Mouse (Mus musculus) lung, adult 2 months (tissue): ENCODE results near the gene Nln. TPM values are rescaled to one million over a fixed set of nuclear protein-coding genes. Genes with fewer than 3 reads are reported as not detected.

Experiments
- DNase-seq: peaks from one replicate; pipeline ENCODE4 v3.0.0; 2022
- H3K4me1 ChIP-seq: fragments of 200-500 bp; 2 replicates; pipeline ENCODE4 v1.6.1; 2011; ENCODE audit warnings: low read length; ENCODE audit not compliant: control insufficient read depth, insufficient read depth
- H3K4me3 ChIP-seq: fragments of 200-500 bp; replicated peaks from 2 replicates; pipeline ENCODE3; 2011; ENCODE audit warnings: low read depth, mild to moderate bottlenecking, control low read depth, low read length; ENCODE audit errors: extremely low read depth
- CTCF ChIP-seq: fragments of 200-500 bp; IDR thresholded peaks from 2 replicates; pipeline ENCODE4 v1.5.1; 2011; ENCODE audit warnings: mild to moderate bottlenecking, low read length, control low read depth; ENCODE audit not compliant: insufficient read depth
- POLR2A ChIP-seq: fragments of 200-500 bp; IDR thresholded peaks from 2 replicates; pipeline ENCODE4 v1.6.1; 2011; ENCODE audit warnings: low read depth, mild to moderate bottlenecking, control low read depth, low read length, borderline replicate concordance; ENCODE audit errors: extremely low read depth
- WGBS: fragments of 180-500 bp; shearing (Covaris S2); methylation state at CpG from one replicate; pipeline ENCODE4 v1.1.7; 2018; 5-methylcytosine and 5-hydroxymethylcytosine counted together
- polyA plus RNA-seq: library from polyadenylated mRNA; depleted of rRNA; stranded (reverse); fragments of >200 nt; gene quantifications from 2 replicates; pipeline ENCODE4 v1.2.3, GENCODE M21; 2012; rRNA removed

Nln gene
- polyA plus RNA-seq, 1 experiment: 12.4 TPM

- no peak for TF ChIP-seq CTCF
- no peak for TF ChIP-seq POLR2A
- Histone ChIP-seq H3K4me3 (no peak overlapping the region), H3K4me1 (peaks cover 22% of the 10 kb centered on the region)
- DNase-seq: no peak
- 72% methylated on average over 4 of the region's 4 CpGs for WGBS
Observed at GRCm38 (mm10) chr13:103976181-103976724, 133.2 kb downstream of the Nln start.

- WGBS: 79% methylated on average over 10 of the region's 10 CpGs
- H3K4me3 ChIP-seq: no peak overlapping the region
- no peak for DNase-seq
- TF ChIP-seq CTCF: no peak
- TF ChIP-seq POLR2A: no peak
- peaks cover 19% of the 10 kb centered on the region for H3K4me1 ChIP-seq
Observed at GRCm38 (mm10) chr13:103975101-103975500, 134.3 kb downstream of the Nln start.

GRCm38 (mm10) chr13:103973977-103974376 is 135.4 kb downstream of the Nln start:
- DNase-seq: no peak
- 28% methylated on average over 5 of the region's 5 CpGs for WGBS

More at GRCm38 (mm10) chr13:103973977-103974376, 135.4 kb downstream of the Nln start:
- TF ChIP-seq POLR2A (no peak), CTCF (no peak)
- peaks cover 19% of the 10 kb centered on the region for H3K4me1 ChIP-seq
- no peak overlapping the region for H3K4me3 ChIP-seq

Other genes with a start within 250 kb of the Nln start
- gene Erbin, start 189.1 kb downstream of the Nln start, polyA plus RNA-seq: 10.2 and 17.4 TPM in 2 replicates
- 2.1 and 2.5 TPM in 2 replicates for gene Sgtb, start 127 bp upstream of the Nln start, polyA plus RNA-seq
- 4.7 and 6.9 TPM in 2 replicates for gene Trappc13, start 68.9 kb upstream of the Nln start, polyA plus RNA-seq
- gene Trim23, start 69.2 kb upstream of the Nln start, polyA plus RNA-seq: 1.7 and 3.5 TPM in 2 replicates
- 0.13 TPM in 1 of 2 replicates, not detected in the other for gene Cenpk, start 119.0 kb upstream of the Nln start, polyA plus RNA-seq
- gene Ppwd1, start 119.2 kb upstream of the Nln start, polyA plus RNA-seq: 0.83 and 2.1 TPM in 2 replicates
- gene Adamts6, start 178.2 kb upstream of the Nln start, polyA plus RNA-seq: 0.75 and 1.5 TPM in 2 replicates